In genomic region chr16:97007892-97008527, GRCm38 (mm10) we compare ENCODE assay signal across 13 mouse cellular contexts.
DNase-seq lines count a peak whose midpoint lies in the region; ATAC-seq and TF ChIP-seq lines count a peak whose summit lies in the region.
"Had no signal": no experiment of that assay in that cellular context is flagged by ENCODE, and none has a peak within 500 bp of the region (broad histone marks: within the 10 kb centered on the region; RNA-seq: fewer than 3 reads in every experiment).

No protein-coding gene starts in this region.

- WGBS in forebrain, embryonic 12.5 days: 39% methylated on average over 11 of the region's 11 CpGs
- 58% methylated on average over 11 of the region's 11 CpGs for WGBS in hindbrain, postnatal 0 days
- 72% methylated on average over 11 of the region's 11 CpGs for WGBS in midbrain, embryonic 14.5 days

- H3K9me3 ChIP-seq in forebrain, embryonic 12.5 days: no peaks in the 10 kb centered on the region
- H3K9me3 ChIP-seq in hindbrain, postnatal 0 days (ENCODE audit: low read length): no peaks in the 10 kb centered on the region
- no peaks in the 10 kb centered on the region for H3K9me3 ChIP-seq in midbrain, embryonic 14.5 days (ENCODE audit: control insufficient read depth, low read length)
- H3K9me3 ChIP-seq: embryonic facial prominence, embryonic 15.5 days; neural tube, embryonic 12.5 days had no signal

- no peaks in the 10 kb centered on the region for H3K27me3 ChIP-seq in forebrain, embryonic 12.5 days
- H3K27me3 ChIP-seq in hindbrain, postnatal 0 days (ENCODE audit: insufficient read depth, low read length): no peaks in the 10 kb centered on the region
- H3K27me3 ChIP-seq in midbrain, embryonic 14.5 days (ENCODE audit: control insufficient read depth, insufficient read depth, low read length): no peaks in the 10 kb centered on the region
- H3K27me3 ChIP-seq: embryonic facial prominence, embryonic 15.5 days; neural tube, embryonic 12.5 days had no signal

- H3K4me2 ChIP-seq in forebrain, embryonic 12.5 days: no peak overlapping the region
- no peak overlapping the region for H3K4me2 ChIP-seq in hindbrain, postnatal 0 days (ENCODE audit: low read depth, low read length)
- H3K4me2 ChIP-seq in midbrain, embryonic 14.5 days (ENCODE audit: low read length): no peak overlapping the region
- H3K4me2 ChIP-seq: embryonic facial prominence, embryonic 15.5 days; neural tube, embryonic 12.5 days had no signal

- H3K4me1 ChIP-seq in forebrain, embryonic 12.5 days: peaks cover 49% of the 10 kb centered on the region
- H3K4me1 ChIP-seq in hindbrain, postnatal 0 days (ENCODE audit: insufficient read depth, low read length): peaks cover 12% of the 10 kb centered on the region
- peaks cover 54% of the 10 kb centered on the region for H3K4me1 ChIP-seq in midbrain, embryonic 14.5 days (ENCODE audit: control insufficient read depth, insufficient read depth, low read length)
- H3K4me1 ChIP-seq: neural tube, embryonic 12.5 days had no signal

- no peak overlapping the region for H3K9ac ChIP-seq in forebrain, embryonic 12.5 days
- no peak overlapping the region for H3K9ac ChIP-seq in hindbrain, postnatal 0 days (replicated peaks; ENCODE audit: low read length)
- no peak overlapping the region for H3K9ac ChIP-seq in midbrain, embryonic 14.5 days (replicated peaks; ENCODE audit: low read length)
- H3K9ac ChIP-seq: embryonic facial prominence, embryonic 15.5 days; neural tube, embryonic 12.5 days had no signal

- peak overlapping the region; percentile 70 for H3K27ac ChIP-seq in forebrain, embryonic 12.5 days
- peak overlapping the region; percentile 4; the same call in 1 of the 2 replicates for H3K27ac ChIP-seq in hindbrain, postnatal 0 days
- H3K27ac ChIP-seq in midbrain, embryonic 14.5 days (replicated peaks; ENCODE audit: low read depth, low read length): peak overlapping the region; percentile 70
- H3K27ac ChIP-seq: embryonic facial prominence, embryonic 15.5 days; neural tube, embryonic 12.5 days had no signal

- ATAC-seq in forebrain, embryonic 12.5 days (ENCODE audit: low FRiP score): peak; percentile 67
- ATAC-seq in hindbrain, postnatal 0 days: no peak
- no peak for ATAC-seq in midbrain, embryonic 14.5 days (ENCODE audit: low FRiP score, low TSS enrichment)

- TF ChIP-seq CTCF in hindbrain, postnatal 0 days (IDR thresholded peaks at IDR 0.05; ENCODE audit: low read depth): no peak

- H3K4me3 ChIP-seq in forebrain, embryonic 12.5 days (replicated peaks): no peak overlapping the region
- no peak overlapping the region for H3K4me3 ChIP-seq in hindbrain, postnatal 0 days (ENCODE audit: low read length)
- no peak overlapping the region for H3K4me3 ChIP-seq in midbrain, embryonic 14.5 days (replicated peaks; ENCODE audit: low read depth, low read length)
- H3K4me3 ChIP-seq: embryonic facial prominence, embryonic 15.5 days; neural tube, embryonic 12.5 days had no signal

- no peaks in the 10 kb centered on the region for H3K36me3 ChIP-seq in forebrain, embryonic 12.5 days (replicated peaks)
- no peaks in the 10 kb centered on the region for H3K36me3 ChIP-seq in hindbrain, postnatal 0 days (ENCODE audit: insufficient read depth, low read length)
- H3K36me3 ChIP-seq in midbrain, embryonic 14.5 days (ENCODE audit: control insufficient read depth, insufficient read depth, low read length): no peaks in the 10 kb centered on the region
- H3K36me3 ChIP-seq: embryonic facial prominence, embryonic 15.5 days; neural tube, embryonic 12.5 days had no signal

- DNase-seq in layer of hippocampus, adult 11-12 months (ENCODE audit: low spot score): peak; percentile 38
- DNase-seq in layer of hippocampus, postnatal 25 days (ENCODE audit: extremely low spot score in 1 of 2, low spot score in 1 of 2): no peak
- DNase-seq in hindbrain, postnatal 0 days (ENCODE audit: low spot score): no peak
- DNase-seq in midbrain, embryonic 14.5 days: no peak
- DNase-seq in embryo, embryonic 9.5 days (ENCODE audit: extremely low spot score): no peak
- no peak for DNase-seq in adrenal gland, postnatal 25 days
- no peak for DNase-seq in adipocyte (ENCODE audit: low spot score)
- DNase-seq: adrenal gland, adult 8-10 months; kidney, adult 9 months; lung, adult 18-20 months had no signal

Comparison
In these comparisons a context has a peak if more than half of its experiments do, and no peak if none do; other contexts are left out.
1. H3K27ac ChIP-seq: peak in every context shown above with its lines; median percentile 70 in forebrain, embryonic 12.5 days; 70 in midbrain, embryonic 14.5 days; 4 in hindbrain, postnatal 0 days.